Mouse (Mus musculus) liver, postnatal 0 days (tissue): ENCODE results near the gene Dpyd. TPM values are rescaled to one million over a fixed set of nuclear protein-coding genes. Genes with fewer than 3 reads are reported as not detected.

ENCODE experiments used
- ATAC-seq: fragments of 200-750 bp; cut with Nextera tagmentation; 2 replicates; pipeline ENCODE4 v1.8.0; 2017; ENCODE audit warnings: mild to moderate bottlenecking, moderate library complexity
- DNase-seq: peaks from one replicate; pipeline ENCODE4 v3.0.0-alpha.2; 2016
- H3K27ac ChIP-seq: fragments of 300-500 bp; sonication (generic); 2 replicates; pipeline ENCODE4 v1.5.1; 2014; ENCODE audit warnings: antibody characterized with exemption, moderate library complexity, mild to moderate bottlenecking, low read depth
- H3K27me3 ChIP-seq: fragments of 300-500 bp; sonication (generic); 2 replicates; pipeline ENCODE4 v1.6.1; 2014; ENCODE audit warnings: low read length, control low read depth, mixed read lengths; ENCODE audit not compliant: insufficient read depth
- H3K36me3 ChIP-seq: fragments of 300-500 bp; sonication (generic); replicated peaks from 2 replicates; pipeline ENCODE4 v1.6.1; 2014; ENCODE audit warnings: mild to moderate bottlenecking, control low read depth, low read length, moderate library complexity, mixed read lengths; ENCODE audit not compliant: insufficient read depth
- H3K4me1 ChIP-seq: fragments of 300-500 bp; sonication (generic); 2 replicates; pipeline ENCODE4 v1.6.1; 2014; ENCODE audit warnings: antibody characterized with exemption, mild to moderate bottlenecking, control low read depth; ENCODE audit not compliant: insufficient read depth
- H3K4me2 ChIP-seq: fragments of 300-500 bp; sonication (generic); 2 replicates; pipeline ENCODE4 v1.6.1; 2014; ENCODE audit warnings: low read depth, mild to moderate bottlenecking, low read length, moderate library complexity, mixed read lengths
- H3K4me3 ChIP-seq: fragments of 300-500 bp; sonication (generic); 2 replicates; pipeline ENCODE4 v1.5.1; 2014; ENCODE audit warnings: low read depth, low read length
- H3K9ac ChIP-seq: fragments of 300-500 bp; sonication (generic); replicated peaks from 2 replicates; pipeline ENCODE4 v1.6.1; 2014; ENCODE audit warnings: mild to moderate bottlenecking, moderate library complexity
- H3K9me3 ChIP-seq: fragments of 300-500 bp; sonication (generic); 2 replicates; pipeline ENCODE4 v1.6.1; 2016; ENCODE audit warnings: mild to moderate bottlenecking, control low read depth, low read length, mixed read lengths
- CTCF ChIP-seq: sonication (generic); IDR thresholded peaks from 2 replicates; pipeline ENCODE4 v1.5.1; 2016; ENCODE audit warnings: antibody characterized with exemption, low read depth
- EP300 ChIP-seq: IDR thresholded peaks from 2 replicates; pipeline ENCODE4 v1.6.1; 2016; ENCODE audit warnings: antibody characterized with exemption, low read depth, mild to moderate bottlenecking
- WGBS: fragments of 180-500 bp; shearing (Covaris S2); extraction: QIAGEN DNeasy Blood & Tissue Kit; methylation state at CpG from one replicate; pipeline ENCODE4 v1.1.7; 2014; ENCODE audit not compliant: insufficient replicate concordance; 5-methylcytosine and 5-hydroxymethylcytosine counted together
- polyA plus RNA-seq: library from polyadenylated mRNA; unstranded; fragments of >200 nt; fragmentation: Nextera tagmentation; extraction: Ambion mirVana; gene quantifications from 2 replicates; pipeline ENCODE4 v1.2.1, GENCODE M21; 2015

The Dpyd gene
- polyA plus RNA-seq, 1 experiment from 2014 or later: 38.5 TPM

DNA sequence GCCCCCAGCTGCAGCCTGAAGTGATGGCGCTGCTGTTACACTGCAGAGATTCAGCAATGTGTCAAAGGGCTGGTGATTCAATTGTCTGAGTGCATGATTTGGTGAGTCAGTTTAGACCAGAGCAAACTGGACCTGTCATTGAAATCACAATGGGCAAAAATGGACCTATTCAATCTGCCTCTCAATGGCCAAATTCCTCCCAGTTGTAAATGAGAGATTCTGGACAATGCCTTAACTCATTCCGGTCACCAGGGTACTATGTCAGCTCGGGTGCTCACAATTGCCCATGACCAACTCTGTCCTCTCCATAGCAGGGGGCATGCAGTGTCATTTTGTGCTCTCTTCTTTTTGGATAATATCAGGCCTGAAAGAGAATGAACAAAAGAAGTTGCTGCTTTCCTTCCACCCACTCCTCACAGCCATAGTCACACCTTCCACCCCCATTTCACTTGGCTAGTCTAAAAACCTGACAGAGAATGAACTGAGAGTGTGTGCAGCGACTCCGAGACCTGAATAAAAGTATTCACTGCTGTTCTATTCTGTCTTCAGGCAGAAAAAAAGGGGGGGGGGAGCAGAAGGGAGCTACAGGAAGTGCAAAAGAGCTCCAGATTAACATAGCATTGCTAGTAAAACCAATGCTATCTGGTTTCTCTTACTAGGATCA, 533.4 kb downstream of the Dpyd start:
- no peaks in the 10 kb centered on the region for H3K27me3 ChIP-seq
- WGBS: 79% methylated on average over 5 of the region's 5 CpGs

DNA sequence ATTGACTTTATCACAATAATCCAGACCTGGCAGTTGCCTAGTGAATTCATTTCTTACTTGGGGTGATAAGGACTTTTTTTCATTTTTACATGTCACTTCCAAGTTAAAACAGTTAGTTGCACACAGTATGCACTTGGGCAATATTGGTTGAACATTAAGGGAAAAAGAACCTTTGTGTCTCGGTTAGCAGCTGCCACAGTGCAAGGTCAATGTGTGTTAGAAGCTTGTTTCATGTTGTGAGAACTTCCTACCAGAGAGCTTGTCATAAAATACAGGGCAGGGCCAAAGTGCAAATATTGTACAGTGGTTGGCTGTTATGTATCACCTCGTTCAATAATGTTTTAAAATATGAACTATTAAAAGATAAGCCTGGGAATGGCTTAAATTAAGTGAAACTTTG, 564.1 kb downstream of the Dpyd start:
- Histone ChIP-seq H3K36me3 (no peaks in the 10 kb centered on the region), H3K27ac (no peak overlapping the region), H3K4me1 (no peaks in the 10 kb centered on the region), H3K4me2 (no peak overlapping the region), H3K9me3 (no peaks in the 10 kb centered on the region), H3K27me3 (no peaks in the 10 kb centered on the region), H3K9ac (no peak overlapping the region), H3K4me3 (no peak overlapping the region)
- 40% methylated on average over 2 of the region's 2 CpGs for WGBS
- TF ChIP-seq EP300: no peak
- no peak for TF ChIP-seq CTCF
- DNase-seq (no peak), ATAC-seq (no peak)

More for the DNA sequence above, 533.4 kb downstream of the Dpyd start:
- H3K36me3 ChIP-seq: no peaks in the 10 kb centered on the region
- DNase-seq (no peak), ATAC-seq (no peak)
- H3K4me3 ChIP-seq: no peak overlapping the region
- H3K27ac ChIP-seq: no peak overlapping the region
- H3K9me3 ChIP-seq: no peaks in the 10 kb centered on the region
- TF ChIP-seq CTCF (no peak), EP300 (no peak)
- no peak overlapping the region for H3K9ac ChIP-seq
- H3K4me2 ChIP-seq: no peak overlapping the region
- no peaks in the 10 kb centered on the region for H3K4me1 ChIP-seq

DNA sequence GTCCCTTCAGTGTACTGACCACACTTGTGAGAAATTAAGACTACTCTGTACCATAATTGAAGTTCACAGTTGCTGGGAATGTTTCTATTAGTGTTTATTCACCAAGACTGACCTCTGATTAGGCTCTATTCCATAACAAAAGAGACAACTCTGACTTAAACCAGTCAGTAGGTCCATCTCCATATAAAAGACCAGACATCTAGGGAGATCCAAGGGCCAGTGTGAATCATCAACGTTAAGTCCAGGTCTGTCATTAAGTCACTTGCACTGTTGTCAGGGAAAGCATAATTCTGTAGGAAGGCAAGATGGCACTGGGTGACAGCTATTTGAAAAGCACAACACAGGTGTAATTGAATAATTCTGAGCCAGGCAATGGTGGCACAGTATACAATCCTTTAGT, 566.1 kb downstream of the Dpyd start:
- no peaks in the 10 kb centered on the region for H3K4me1 ChIP-seq
- H3K9ac ChIP-seq: no peak overlapping the region
- no peak overlapping the region for H3K27ac ChIP-seq
- H3K9me3 ChIP-seq: no peaks in the 10 kb centered on the region
- no peak overlapping the region for H3K4me3 ChIP-seq
- 70% methylated on average over 1 of the region's 1 CpGs for WGBS
- no peak overlapping the region for H3K4me2 ChIP-seq
- H3K27me3 ChIP-seq: no peaks in the 10 kb centered on the region
- ATAC-seq (no peak), DNase-seq (no peak)
- no peaks in the 10 kb centered on the region for H3K36me3 ChIP-seq
- TF ChIP-seq CTCF (no peak), EP300 (no peak)

DNA sequence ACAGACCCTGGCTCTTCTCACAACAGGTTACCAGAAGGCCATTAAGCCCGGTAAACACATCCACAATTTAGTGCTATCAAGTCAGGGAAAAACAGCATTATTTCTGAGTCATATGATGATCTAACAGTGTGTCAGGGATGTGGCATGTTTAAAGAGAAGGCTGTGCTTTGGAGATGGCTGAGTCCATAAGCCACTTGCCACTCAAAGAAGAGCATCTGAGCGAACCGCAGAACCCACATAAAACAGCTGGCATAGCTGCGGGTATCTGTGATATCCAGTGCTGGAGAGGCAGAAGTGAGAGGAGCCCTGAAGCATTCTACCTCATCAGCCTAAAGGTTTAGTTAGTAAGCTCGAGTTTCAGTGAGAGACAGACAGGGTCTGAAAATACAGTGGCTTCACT, 581.1 kb downstream of the Dpyd start:
- no peaks in the 10 kb centered on the region for H3K36me3 ChIP-seq
- no peak overlapping the region for H3K9ac ChIP-seq
- H3K4me2 ChIP-seq: no peak overlapping the region
- no peak overlapping the region for H3K27ac ChIP-seq
- ATAC-seq: no peak
- H3K4me3 ChIP-seq: no peak overlapping the region
- no peaks in the 10 kb centered on the region for H3K4me1 ChIP-seq
- no peaks in the 10 kb centered on the region for H3K27me3 ChIP-seq
- H3K9me3 ChIP-seq: no peaks in the 10 kb centered on the region; the same call in 1 of the 2 replicates
- 64% methylated on average over 5 of the region's 5 CpGs for WGBS
- no peak for DNase-seq
- TF ChIP-seq CTCF: no peak
- no peak for TF ChIP-seq EP300

DNA sequence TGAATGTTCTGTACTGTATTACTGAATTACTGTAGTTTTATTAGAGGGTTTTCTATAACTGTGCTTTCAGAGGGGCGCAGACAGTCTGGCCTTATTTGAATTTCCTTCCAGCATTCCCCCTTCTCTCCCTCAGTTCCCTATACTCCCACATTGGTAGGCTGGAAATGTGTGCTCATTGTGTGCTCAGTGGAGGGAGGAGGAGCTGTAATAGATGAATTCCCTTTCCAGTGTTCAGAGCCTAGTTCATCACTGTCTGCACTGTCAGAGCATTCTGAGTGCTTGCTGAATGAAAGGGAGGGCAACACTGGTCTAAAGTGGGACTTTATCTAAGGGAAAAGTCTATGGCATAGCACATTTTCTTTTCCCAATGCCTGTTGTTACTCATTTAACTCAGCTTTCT, 582.9 kb downstream of the Dpyd start:
- Histone ChIP-seq H3K9ac (no peak overlapping the region), H3K9me3 (no peaks in the 10 kb centered on the region; the same call in 1 of the 2 replicates), H3K27ac (no peak overlapping the region), H3K4me3 (no peak overlapping the region), H3K4me1 (no peaks in the 10 kb centered on the region), H3K4me2 (no peak overlapping the region), H3K36me3 (no peaks in the 10 kb centered on the region), H3K27me3 (no peaks in the 10 kb centered on the region)
- TF ChIP-seq CTCF: no peak
- no peak for TF ChIP-seq EP300
- no peak for DNase-seq
- ATAC-seq: no peak
- 69% methylated on average over 1 of the region's 1 CpGs for WGBS

DNA sequence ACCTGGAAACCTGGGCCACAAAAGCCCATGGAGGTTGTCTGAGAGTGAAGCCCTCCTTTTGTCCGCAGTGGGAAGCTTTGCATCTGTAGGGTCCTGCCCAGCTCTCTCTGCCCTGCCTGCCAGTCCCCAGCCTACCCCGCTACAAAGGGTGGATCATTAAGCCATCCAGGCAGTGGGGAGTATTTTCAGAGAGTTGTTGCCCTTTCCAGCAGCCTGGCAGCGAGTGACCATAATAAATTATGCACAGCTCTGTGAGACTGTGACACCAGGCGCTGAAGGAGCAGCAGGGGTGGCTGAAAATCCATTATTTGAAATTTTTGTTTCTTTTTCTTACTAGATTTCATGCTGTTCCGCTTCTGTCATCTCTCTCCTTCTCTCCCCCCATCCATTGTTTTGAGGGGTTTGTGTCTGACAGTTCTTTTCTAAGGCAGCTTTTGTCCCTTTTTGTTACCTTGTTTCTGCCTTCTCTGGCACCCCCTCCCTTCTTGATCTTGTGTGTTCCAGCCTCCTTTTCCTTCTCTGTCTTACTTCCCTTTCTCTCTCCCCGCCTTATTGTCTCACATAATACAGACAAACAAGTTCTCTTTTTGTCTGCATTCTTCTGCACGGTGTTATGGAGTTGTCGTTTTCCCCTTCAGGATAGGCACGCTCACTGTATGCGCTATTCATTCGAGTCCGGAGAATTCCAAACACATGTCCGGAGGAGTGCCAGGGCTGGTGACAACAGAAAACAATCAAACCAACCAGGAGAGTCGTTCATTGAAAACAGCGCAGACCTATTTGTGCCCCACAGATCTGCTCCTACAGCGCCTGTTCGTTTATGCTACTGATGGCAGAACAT, 592.9 kb downstream of the Dpyd start:
- DNase-seq: no peak
- WGBS: 57% methylated on average over 17 of the region's 17 CpGs

More for the DNA sequence above, 592.9 kb downstream of the Dpyd start:
- Histone ChIP-seq H3K4me1 (no peaks in the 10 kb centered on the region), H3K4me3 (no peak overlapping the region), H3K9ac (no peak overlapping the region), H3K27ac (no peak overlapping the region), H3K36me3 (no peaks in the 10 kb centered on the region), H3K4me2 (no peak overlapping the region), H3K9me3 (no peaks in the 10 kb centered on the region), H3K27me3 (no peaks in the 10 kb centered on the region)
- ATAC-seq: no peak
- TF ChIP-seq EP300: no peak
- TF ChIP-seq CTCF: no peak
